Mouse (Mus musculus): ENCODE data around the gene Cox18. TPM values are rescaled to one million over a fixed set of nuclear protein-coding genes. Genes with fewer than 3 reads are reported as not detected.
A peak's percentile ranks its signal among the peaks of the same experiment; 100 is the strongest.

Gene Cox18
- polyA plus RNA-seq, 1 experiment from 2014 or later, result 25.7 TPM

DNA sequence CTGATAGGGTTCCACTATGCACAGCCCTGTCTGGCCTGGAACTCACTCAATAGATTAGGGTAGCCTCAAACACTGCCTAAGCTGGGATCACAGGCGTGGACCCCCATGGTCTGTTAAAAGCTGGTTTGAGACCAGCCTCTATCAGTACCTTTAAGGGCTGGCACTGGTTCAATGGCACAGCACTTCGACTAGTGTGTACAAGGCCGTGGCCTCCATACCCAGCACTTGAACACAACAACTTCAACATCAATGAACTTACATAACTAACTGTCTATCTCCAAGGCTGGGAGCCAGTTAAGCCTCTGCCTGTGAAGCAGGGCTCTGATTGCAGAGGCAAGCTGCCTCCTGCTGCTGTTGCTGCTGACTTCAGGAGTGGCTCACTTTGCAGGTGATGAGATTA is 6.0 kb downstream of the Cox18 start:
- H3K4me2 ChIP-seq (replicated peaks), result no peak overlapping the region
- H3K27me3 ChIP-seq, result no peaks in the 10 kb centered on the region
- no peak for ATAC-seq
- H3K9ac ChIP-seq (replicated peaks), result no peak overlapping the region
- H3K4me1 ChIP-seq (replicated peaks), result peaks cover 5% of the 10 kb centered on the region
- H3K9me3 ChIP-seq, result no peaks in the 10 kb centered on the region
- peaks cover 57% of the 10 kb centered on the region for H3K36me3 ChIP-seq
- no peak overlapping the region for H3K4me3 ChIP-seq (replicated peaks)
- H3K27ac ChIP-seq, result no peak overlapping the region
- 97% methylated on average over 3 of the region's 3 CpGs for WGBS

DNA sequence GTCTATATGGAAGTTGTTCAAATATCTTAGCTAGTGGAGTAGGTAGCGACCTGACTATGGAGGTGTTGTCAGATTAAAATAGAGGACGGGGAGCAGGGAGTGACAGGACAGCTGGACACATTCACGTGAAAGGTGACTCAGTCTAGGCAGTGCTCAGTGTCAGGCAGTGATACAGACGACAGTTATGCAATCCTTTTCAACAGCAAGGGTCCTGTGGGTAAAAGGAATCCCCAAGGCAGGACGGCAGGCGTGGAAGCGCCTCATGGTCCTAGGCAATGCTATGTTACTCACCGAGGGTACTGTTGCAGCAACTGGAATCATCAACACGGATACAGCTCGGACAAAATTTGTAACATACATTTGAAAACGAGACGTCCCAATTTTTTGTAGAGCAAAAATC is 6.6 kb downstream of the Cox18 start:
- H3K27me3 ChIP-seq, result no peaks in the 10 kb centered on the region
- 93% methylated on average over 12 of the region's 12 CpGs for WGBS
- no peak overlapping the region for H3K4me3 ChIP-seq (replicated peaks)
- H3K4me1 ChIP-seq (replicated peaks), result no peaks in the 10 kb centered on the region
- no peak for ATAC-seq
- H3K9ac ChIP-seq (replicated peaks), result no peak overlapping the region
- peaks cover 57% of the 10 kb centered on the region for H3K36me3 ChIP-seq
- no peak overlapping the region for H3K27ac ChIP-seq
- no peak overlapping the region for H3K4me2 ChIP-seq (replicated peaks)
- H3K9me3 ChIP-seq, result no peaks in the 10 kb centered on the region

DNA sequence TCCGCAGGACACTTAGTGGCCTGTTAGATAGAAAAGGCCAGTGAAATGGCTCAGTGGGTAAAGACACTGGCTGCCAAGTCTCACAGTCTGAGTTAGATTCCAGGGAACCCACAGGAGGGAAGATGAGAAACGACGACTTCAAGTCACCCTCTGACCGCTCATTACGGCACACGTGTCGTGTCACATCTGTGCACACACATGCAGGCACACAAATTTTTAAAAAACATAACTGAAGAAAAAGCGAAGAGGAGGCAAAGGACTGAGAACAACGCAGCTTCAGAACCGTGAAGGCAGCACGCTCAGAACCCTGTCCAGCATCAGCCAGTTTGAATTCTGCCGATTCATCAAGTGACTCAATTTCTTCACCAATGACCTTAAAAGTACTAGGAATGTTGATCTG is 10.4 kb downstream of the Cox18 start:
- Histone ChIP-seq H3K4me1 (replicated peaks) (no peaks in the 10 kb centered on the region), H3K27me3 (no peaks in the 10 kb centered on the region), H3K27ac (no peak overlapping the region), H3K36me3 (peaks cover 37% of the 10 kb centered on the region), H3K9ac (replicated peaks) (no peak overlapping the region), H3K4me3 (replicated peaks) (no peak overlapping the region), H3K9me3 (no peaks in the 10 kb centered on the region), H3K4me2 (replicated peaks) (no peak overlapping the region)
- WGBS, result 95% methylated on average over 12 of the region's 12 CpGs
- ATAC-seq, result no peak

DNA sequence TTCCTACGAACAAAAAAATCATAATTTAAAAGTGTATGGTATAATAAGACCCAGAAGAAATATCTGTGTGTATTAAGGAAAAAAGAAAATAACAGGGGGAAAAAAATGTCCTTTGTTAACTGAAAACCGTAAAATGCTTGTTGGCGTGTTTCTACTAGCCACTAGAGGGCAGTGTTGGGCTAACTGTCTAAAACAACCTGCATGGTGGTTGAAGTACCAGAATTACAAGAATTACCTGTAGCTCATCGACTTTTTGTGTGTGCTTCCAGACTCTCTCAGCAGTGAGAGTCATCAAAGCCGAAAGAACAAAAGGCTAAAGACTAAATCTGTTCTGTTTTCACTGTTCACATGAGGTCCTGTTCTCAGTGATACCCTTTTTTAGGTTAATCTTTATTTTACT is 20.6 kb downstream of the Cox18 start:
- no peak overlapping the region for H3K4me2 ChIP-seq (replicated peaks)

DNA sequence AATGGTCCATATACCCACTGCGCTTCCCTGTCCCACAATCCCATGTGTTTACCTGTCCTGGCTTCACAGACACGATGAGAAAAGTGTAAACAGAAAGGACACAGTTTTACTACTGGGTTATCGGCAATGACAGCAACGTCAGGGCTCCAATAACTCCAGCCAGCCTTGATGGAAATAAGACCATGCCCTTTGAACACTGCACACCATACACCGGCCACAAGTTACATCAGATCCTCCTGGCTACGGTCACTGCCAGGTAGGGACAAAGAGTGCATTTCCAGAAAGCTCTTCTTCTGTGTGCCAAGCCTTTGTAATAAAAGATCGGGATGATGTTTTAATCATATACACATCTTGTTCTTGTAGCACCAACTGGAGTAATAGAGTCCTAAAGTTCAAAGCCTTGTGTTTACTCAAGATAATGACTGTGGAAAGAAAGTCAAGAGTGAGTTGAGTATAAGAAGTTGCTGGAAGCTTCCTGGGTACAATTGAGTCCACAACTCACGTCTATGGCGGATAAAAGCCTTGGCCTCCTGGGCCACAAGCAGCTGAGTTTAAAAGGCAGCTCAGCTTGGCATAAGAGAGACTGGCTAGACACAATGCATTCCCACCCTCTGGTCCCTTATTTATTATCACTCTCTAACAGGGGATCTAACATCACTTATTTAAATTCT is 21.2 kb downstream of the Cox18 start:
- Histone ChIP-seq H3K9me3 (no peaks in the 10 kb centered on the region), H3K27ac (no peak overlapping the region), H3K4me2 (replicated peaks) (no peak overlapping the region), H3K27me3 (no peaks in the 10 kb centered on the region), H3K4me1 (replicated peaks) (no peaks in the 10 kb centered on the region), H3K36me3 (no peaks in the 10 kb centered on the region), H3K9ac (replicated peaks) (no peak overlapping the region), H3K4me3 (replicated peaks) (no peak overlapping the region)
- peak; percentile 48; the same call in 1 of the 2 replicates for ATAC-seq
- 87% methylated on average over 9 of the region's 9 CpGs for WGBS

More for the DNA sequence above, 20.6 kb downstream of the Cox18 start:
- H3K9me3 ChIP-seq, result no peaks in the 10 kb centered on the region
- no peak overlapping the region for H3K27ac ChIP-seq
- peak; percentile 63; the same call in 1 of the 2 replicates for ATAC-seq
- no peaks in the 10 kb centered on the region for H3K4me1 ChIP-seq (replicated peaks)
- 29% methylated on average over 5 of the region's 5 CpGs for WGBS
- no peaks in the 10 kb centered on the region for H3K27me3 ChIP-seq
- H3K4me3 ChIP-seq (replicated peaks), result no peak overlapping the region
- no peaks in the 10 kb centered on the region for H3K36me3 ChIP-seq
- H3K9ac ChIP-seq (replicated peaks), result no peak overlapping the region

DNA sequence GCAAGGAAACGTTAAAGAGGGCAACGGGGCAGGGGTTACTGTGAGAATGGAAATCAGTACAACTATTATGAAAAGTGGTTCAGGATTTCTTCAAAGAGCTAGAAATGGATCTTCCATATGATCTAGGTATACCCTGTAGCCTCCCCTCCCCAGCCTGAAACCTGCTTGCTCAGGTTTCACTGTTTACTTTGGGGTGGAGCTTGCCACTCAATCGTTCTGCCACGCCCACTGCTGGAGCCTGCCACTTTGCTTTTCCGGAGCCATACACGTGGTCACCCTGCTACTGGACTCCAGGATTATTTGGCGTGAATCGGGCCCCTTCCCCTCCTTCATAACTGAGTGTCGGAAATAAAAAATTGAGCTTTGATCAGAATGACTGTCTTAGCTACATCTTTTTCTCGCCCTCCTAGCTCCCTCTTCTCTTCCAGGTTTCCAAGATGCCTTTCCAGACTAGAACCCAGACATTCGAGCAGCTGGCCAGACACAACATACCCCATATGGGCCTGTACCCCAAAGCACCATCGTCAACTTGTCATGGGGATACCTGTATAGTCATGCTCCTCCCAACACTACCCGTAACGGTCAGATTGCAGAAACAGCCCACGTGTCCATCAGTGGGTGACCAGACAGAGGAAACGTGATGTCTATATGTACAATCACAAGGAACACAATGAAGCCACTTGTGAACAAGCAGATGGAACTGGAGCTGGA is 23.7 kb downstream of the Cox18 start:
- Histone ChIP-seq H3K4me1 (replicated peaks) (no peaks in the 10 kb centered on the region), H3K9ac (replicated peaks) (no peak overlapping the region), H3K27ac (no peak overlapping the region), H3K9me3 (no peaks in the 10 kb centered on the region), H3K4me3 (replicated peaks) (no peak overlapping the region), H3K4me2 (replicated peaks) (no peak overlapping the region), H3K36me3 (no peaks in the 10 kb centered on the region), H3K27me3 (no peaks in the 10 kb centered on the region)
- WGBS, result 65% methylated on average over 16 of the region's 16 CpGs
- ATAC-seq, result no peak

DNA sequence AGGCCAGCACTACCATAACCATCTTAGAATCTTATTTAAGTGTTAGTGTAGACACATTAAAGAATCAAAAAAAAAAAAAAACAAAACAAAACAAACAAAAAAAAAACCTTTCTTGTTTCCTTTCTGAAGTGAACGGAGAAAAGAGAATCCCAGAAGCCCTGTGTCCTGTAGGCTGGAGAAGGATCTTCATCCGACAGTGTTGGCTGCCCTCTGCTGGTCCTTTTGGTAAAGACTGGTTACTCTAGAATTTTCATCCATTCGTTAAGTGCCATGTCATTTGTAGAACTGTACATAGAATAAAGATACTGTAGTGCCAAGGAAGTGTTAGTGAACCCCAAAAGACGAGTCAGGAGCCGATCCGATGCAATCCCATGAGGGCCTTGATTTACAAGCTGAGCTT is 29.0 kb downstream of the Cox18 start:
- H3K4me3 ChIP-seq (replicated peaks), result no peak overlapping the region
- H3K9me3 ChIP-seq, result no peaks in the 10 kb centered on the region
- ATAC-seq, result no peak
- 32% methylated on average over 6 of the region's 6 CpGs for WGBS
- H3K9ac ChIP-seq (replicated peaks), result no peak overlapping the region
- no peak overlapping the region for H3K27ac ChIP-seq
- no peaks in the 10 kb centered on the region for H3K27me3 ChIP-seq
- H3K4me2 ChIP-seq (replicated peaks), result no peak overlapping the region
- no peaks in the 10 kb centered on the region for H3K36me3 ChIP-seq
- no peaks in the 10 kb centered on the region for H3K4me1 ChIP-seq (replicated peaks)

DNA sequence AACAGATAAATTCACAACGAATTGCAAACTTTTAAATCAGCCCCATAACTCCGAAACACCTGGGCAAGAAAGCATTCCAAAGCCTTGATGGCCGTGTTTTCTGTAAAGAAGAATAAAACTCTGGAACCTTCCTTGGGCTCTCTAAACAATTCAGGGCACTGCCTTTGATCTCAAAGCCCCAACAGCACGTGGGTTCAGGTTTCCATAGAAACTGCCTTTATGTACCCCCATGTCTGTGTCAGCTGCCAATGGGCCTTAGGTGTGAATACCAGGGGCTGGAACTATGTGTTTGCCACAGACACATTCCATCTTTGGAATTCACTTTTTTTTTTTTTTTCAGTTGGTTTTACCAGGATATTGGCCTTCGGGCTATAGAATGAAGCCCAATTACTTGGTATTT is 41.0 kb downstream of the Cox18 start:
- H3K36me3 ChIP-seq, result no peaks in the 10 kb centered on the region
- H3K27ac ChIP-seq, result no peak overlapping the region
- no peaks in the 10 kb centered on the region for H3K4me1 ChIP-seq (replicated peaks)
- no peak for ATAC-seq
- 65% methylated on average over 5 of the region's 5 CpGs for WGBS
- no peak overlapping the region for H3K4me3 ChIP-seq (replicated peaks)
- no peak overlapping the region for H3K4me2 ChIP-seq (replicated peaks)
- H3K27me3 ChIP-seq, result no peaks in the 10 kb centered on the region
- H3K9ac ChIP-seq (replicated peaks), result no peak overlapping the region
- 0 out of 2 replicates have a peak, but pooled peaks cover 5% of the 10 kb centered on the region for H3K9me3 ChIP-seq

DNA sequence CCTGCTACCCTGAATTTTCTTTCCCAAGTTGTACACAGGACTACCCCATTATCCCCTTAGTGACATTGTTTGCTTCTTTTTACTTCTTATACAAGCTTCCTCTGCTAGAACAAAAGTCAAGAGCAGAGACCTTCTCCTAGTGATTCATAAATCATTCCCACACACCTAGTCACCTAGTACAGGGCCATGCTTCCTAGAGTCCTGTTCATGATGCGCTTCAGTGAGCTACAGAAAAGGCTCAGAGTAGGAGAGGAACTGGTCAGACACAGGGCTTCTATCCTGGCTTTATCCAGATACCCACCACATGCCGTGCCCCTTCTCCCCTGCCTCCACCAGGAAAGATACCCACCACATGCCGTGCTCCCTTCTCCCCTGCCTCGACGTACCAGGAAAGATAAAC is 44.7 kb downstream of the Cox18 start:
- H3K4me2 ChIP-seq (replicated peaks), result no peak overlapping the region
- no peaks in the 10 kb centered on the region for H3K4me1 ChIP-seq (replicated peaks)
- H3K36me3 ChIP-seq, result no peaks in the 10 kb centered on the region
- no peak for ATAC-seq
- H3K4me3 ChIP-seq (replicated peaks), result no peak overlapping the region
- H3K27ac ChIP-seq, result no peak overlapping the region
- no peaks in the 10 kb centered on the region for H3K9me3 ChIP-seq
- H3K27me3 ChIP-seq, result no peaks in the 10 kb centered on the region
- H3K9ac ChIP-seq (replicated peaks), result no peak overlapping the region
- WGBS, result 86% methylated on average over 5 of the region's 5 CpGs

DNA sequence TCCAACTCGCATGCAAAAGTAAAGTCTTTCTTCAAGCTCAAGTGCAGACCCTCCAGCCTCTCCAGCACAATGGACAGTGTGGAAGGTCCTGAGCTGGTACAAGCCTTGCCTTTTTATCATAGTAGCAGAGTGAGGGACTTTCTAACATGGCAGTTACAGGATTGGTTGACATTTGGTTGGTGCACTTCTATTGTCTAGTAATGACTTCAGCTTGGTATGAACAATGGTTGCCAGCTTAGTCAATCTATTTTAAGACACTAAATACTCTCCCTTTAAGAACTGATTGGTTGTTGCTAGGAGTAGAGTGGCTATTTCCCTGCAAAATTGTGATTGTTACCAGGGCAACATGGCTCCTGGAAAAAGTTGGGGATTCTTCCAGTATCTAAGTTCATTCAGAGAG is 45.7 kb downstream of the Cox18 start:
- 84% methylated on average over 1 of the region's 1 CpGs for WGBS
- Histone ChIP-seq H3K4me2 (replicated peaks) (no peak overlapping the region), H3K9ac (replicated peaks) (no peak overlapping the region), H3K27me3 (no peaks in the 10 kb centered on the region), H3K4me1 (replicated peaks) (no peaks in the 10 kb centered on the region), H3K27ac (no peak overlapping the region), H3K4me3 (replicated peaks) (no peak overlapping the region), H3K36me3 (no peaks in the 10 kb centered on the region), H3K9me3 (no peaks in the 10 kb centered on the region)
- ATAC-seq, result no peak
